Mouse (Mus musculus): ENCODE results near the gene Apeh. TPM values are rescaled to one million over a fixed set of nuclear protein-coding genes. Genes with fewer than 3 reads are reported as not detected.

The Apeh gene
- total and polyA plus RNA-seq, 2 experiments = 53.3 to 116 TPM

DNA sequence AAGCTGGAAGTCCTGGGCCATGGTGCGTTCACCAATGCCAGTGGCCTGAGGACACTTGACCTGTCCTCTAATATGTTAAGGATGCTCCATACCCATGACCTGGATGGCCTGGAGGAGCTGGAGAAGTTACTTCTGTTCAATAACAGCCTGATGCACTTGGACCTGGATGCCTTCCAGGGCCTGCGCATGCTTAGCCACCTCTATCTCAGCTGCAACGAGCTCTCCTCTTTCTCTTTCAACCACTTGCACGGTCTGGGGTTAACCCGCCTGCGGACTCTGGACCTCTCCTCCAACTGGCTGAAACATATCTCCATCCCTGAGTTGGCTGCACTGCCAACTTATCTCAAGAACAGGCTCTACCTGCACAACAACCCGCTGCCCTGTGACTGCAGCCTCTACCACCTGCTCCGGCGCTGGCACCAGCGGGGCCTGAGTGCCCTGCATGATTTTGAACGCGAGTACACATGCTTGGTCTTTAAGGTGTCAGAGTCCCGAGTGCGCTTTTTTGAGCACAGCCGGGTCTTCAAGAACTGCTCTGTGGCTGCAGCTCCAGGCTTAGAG, 40.7 kb downstream of the Apeh start:
- Histone ChIP-seq H3K36me3 (ENCODE audit: control insufficient read depth, insufficient read depth, low read length) (peaks cover 4% of the 10 kb centered on the region; the same call in 1 of the 2 replicates), H3K4me3 (ENCODE audit: insufficient read depth, low read depth, low read length) (no peak overlapping the region), H3K9ac (ENCODE audit: low read depth, low read length) (no peak overlapping the region), H3K4me1 (ENCODE audit: control insufficient read depth, insufficient read depth, low read length) (peaks cover 39% of the 10 kb centered on the region), H3K27me3 (ENCODE audit: control insufficient read depth, insufficient read depth, low read length) (no peaks in the 10 kb centered on the region), H3K27ac (replicated peaks; ENCODE audit: insufficient read depth, low read depth, low read length) (no peak overlapping the region), H3K79me2 (ENCODE audit: control insufficient read depth, insufficient read depth, low read length) (peaks cover 4% of the 10 kb centered on the region; the same call in 1 of the 2 replicates)
- TF ChIP-seq POLR2A (IDR thresholded peaks at IDR 0.05; ENCODE audit: extremely low read depth, insufficient read depth, low read length) (no peak), CTCF (IDR thresholded peaks at IDR 0.05; ENCODE audit: low read depth, low read length) (no peak)
- DNase-seq (ENCODE audit: extremely low read depth, low read depth, low spot score) = peak; percentile 74
- 66% methylated on average over 15 of the region's 15 CpGs for WGBS

DNA sequence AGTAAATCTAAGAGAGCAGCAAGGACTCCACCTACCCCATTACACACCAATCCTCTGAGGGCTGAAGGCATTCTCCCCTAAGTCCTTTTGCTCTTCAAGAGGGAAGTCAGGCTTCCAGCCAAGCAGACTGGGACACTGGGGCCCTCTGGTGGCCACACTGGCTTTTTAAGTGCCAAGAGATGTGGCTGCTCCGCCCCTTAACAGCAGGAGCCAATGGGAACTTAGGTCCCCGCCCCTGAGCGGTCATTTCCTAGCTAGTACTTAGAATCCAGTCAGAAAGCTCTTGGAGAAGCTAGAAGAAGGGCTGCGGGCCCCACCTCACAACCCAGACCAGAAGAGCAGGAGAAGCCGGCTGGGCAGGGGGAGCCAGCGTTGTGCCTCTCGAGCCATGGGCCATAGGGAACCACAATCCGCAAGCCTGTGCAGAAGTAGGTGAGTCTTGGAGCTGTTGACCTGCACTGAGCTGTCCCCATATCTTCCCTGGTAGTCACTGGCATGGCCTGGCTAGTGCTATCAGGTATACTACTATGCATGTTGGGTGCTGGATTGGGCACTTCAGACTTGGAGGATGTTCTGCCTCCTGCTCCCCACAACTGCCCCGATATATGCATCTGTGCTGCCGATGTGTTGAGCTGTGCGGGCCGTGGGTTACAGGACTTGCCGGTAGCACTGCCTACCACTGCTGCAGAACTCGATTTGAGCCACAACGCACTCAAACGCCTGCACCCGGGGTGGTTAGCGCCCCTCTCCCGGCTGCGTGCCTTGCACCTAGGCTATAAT, 41.3 kb downstream of the Apeh start, which contains the start of gene Amigo3:
TSS of gene Amigo3 (plus strand) at position 275 of the 780 bp plus-strand sequence.
- peak; percentile 89 for DNase-seq (ENCODE audit: extremely low read depth, low read depth, low spot score)
- Histone ChIP-seq H3K9ac (ENCODE audit: low read depth, low read length) (no peak within 1 kb of the TSS), H3K4me1 (ENCODE audit: control insufficient read depth, insufficient read depth, low read length) (peaks cover 41% of the 10 kb centered on the region), H3K36me3 (ENCODE audit: control insufficient read depth, insufficient read depth, low read length) (peaks cover 3% of the 10 kb centered on the region; the same call in 1 of the 2 replicates), H3K27me3 (ENCODE audit: control insufficient read depth, insufficient read depth, low read length) (no peaks in the 10 kb centered on the region), H3K27ac (replicated peaks; ENCODE audit: insufficient read depth, low read depth, low read length) (no peak within 1 kb of the TSS), H3K79me2 (ENCODE audit: control insufficient read depth, insufficient read depth, low read length) (peaks cover 4% of the 10 kb centered on the region; the same call in 1 of the 2 replicates), H3K4me3 (ENCODE audit: insufficient read depth, low read depth, low read length) (no peak within 1 kb of the TSS)
- WGBS = 55% methylated on average over 20 of the region's 20 CpGs
- TF ChIP-seq CTCF (IDR thresholded peaks at IDR 0.05; ENCODE audit: low read depth, low read length) (peak; percentile 92), POLR2A (IDR thresholded peaks at IDR 0.05; ENCODE audit: extremely low read depth, insufficient read depth, low read length) (no peak)

DNA sequence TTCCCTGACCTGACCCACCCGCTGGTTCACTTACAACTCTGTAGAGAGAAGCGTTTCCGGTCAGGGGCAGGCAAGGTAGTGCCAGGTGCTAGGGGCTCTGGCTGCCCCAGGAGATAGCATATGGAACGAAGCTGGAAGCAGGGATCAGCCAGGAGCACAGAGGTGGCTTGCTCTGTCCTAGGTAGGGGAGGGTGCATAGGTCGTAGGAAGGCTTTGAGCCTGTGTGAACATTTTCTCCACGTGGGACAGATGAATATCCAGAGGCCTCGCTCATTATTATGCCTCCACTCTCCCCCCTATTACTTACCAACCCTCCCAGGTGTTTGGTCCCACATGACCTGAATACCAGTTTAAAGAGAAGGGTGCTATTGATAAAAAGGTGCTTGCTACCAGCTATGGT, 42.0 kb downstream of the Apeh start:
- peaks cover 4% of the 10 kb centered on the region; the same call in 1 of the 2 replicates for H3K79me2 ChIP-seq (ENCODE audit: control insufficient read depth, insufficient read depth, low read length)
- H3K27ac ChIP-seq (replicated peaks; ENCODE audit: insufficient read depth, low read depth, low read length) = no peak overlapping the region
- no peak for TF ChIP-seq CTCF (IDR thresholded peaks at IDR 0.05; ENCODE audit: low read depth, low read length)
- DNase-seq (ENCODE audit: extremely low read depth, low read depth, low spot score) = no peak
- no peak overlapping the region for H3K9ac ChIP-seq (ENCODE audit: low read depth, low read length)
- no peak overlapping the region for H3K4me3 ChIP-seq (ENCODE audit: insufficient read depth, low read depth, low read length)
- peaks cover 3% of the 10 kb centered on the region; the same call in 1 of the 2 replicates for H3K36me3 ChIP-seq (ENCODE audit: control insufficient read depth, insufficient read depth, low read length)
- 67% methylated on average over 7 of the region's 7 CpGs for WGBS
- no peaks in the 10 kb centered on the region for H3K27me3 ChIP-seq (ENCODE audit: control insufficient read depth, insufficient read depth, low read length)
- peaks cover 37% of the 10 kb centered on the region for H3K4me1 ChIP-seq (ENCODE audit: control insufficient read depth, insufficient read depth, low read length)

GRCm38 (mm10) chr9:108051931-108052220, 42.5 kb downstream of the Apeh start:
- TF ChIP-seq CTCF (IDR thresholded peaks at IDR 0.05; ENCODE audit: low read depth, low read length) (no peak), POLR2A (IDR thresholded peaks at IDR 0.05; ENCODE audit: extremely low read depth, insufficient read depth, low read length) (no peak)
- H3K27ac ChIP-seq (replicated peaks; ENCODE audit: insufficient read depth, low read depth, low read length) = no peak overlapping the region
- H3K4me1 ChIP-seq (ENCODE audit: control insufficient read depth, insufficient read depth, low read length) = peaks cover 33% of the 10 kb centered on the region
- no peaks in the 10 kb centered on the region for H3K27me3 ChIP-seq (ENCODE audit: control insufficient read depth, insufficient read depth, low read length)
- peaks cover 4% of the 10 kb centered on the region; the same call in 1 of the 2 replicates for H3K79me2 ChIP-seq (ENCODE audit: control insufficient read depth, insufficient read depth, low read length)
- WGBS = 72% methylated on average over 4 of the region's 4 CpGs
- peaks cover 3% of the 10 kb centered on the region; the same call in 1 of the 2 replicates for H3K36me3 ChIP-seq (ENCODE audit: control insufficient read depth, insufficient read depth, low read length)
- DNase-seq (ENCODE audit: extremely low read depth, low read depth, low spot score) = no peak
- H3K4me3 ChIP-seq (ENCODE audit: insufficient read depth, low read depth, low read length) = no peak overlapping the region
- no peak overlapping the region for H3K9ac ChIP-seq (ENCODE audit: low read depth, low read length)

DNA sequence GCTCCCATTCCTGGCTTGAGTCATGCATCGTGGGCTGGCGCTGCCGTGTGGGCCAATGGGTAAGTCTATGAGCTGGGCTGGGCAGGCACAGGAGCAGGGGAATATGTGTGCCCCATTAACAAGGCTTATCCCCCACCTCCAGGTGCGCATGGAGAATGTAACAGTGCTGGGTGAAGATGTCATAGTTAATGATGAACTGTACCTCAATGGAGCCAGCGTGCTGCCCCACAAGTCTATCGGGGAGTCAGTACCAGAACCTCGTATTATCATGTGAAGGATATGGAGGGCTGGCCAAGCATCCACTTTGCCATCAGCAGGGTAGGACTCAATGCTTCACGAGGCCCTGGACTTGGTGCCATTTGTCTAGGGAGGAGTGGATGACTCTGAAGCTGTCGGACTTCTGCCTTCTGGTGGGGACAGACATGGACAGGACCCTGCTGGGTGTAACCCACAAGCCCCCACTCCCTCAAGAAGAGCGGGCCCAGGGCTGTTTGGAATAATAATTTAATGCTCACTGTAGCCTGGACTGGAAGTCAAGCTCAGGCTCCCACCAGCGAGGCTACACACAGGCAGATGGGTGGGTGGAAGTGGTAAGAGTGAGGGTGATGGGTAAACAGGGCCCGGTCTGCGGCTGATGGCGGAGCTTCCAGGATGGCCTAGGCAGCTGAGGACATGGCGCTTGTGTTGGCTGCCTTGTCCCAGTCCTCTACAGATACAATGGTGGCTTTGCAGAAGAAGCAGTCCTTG, 43.0 kb downstream of the Apeh start:
- Histone ChIP-seq H3K27ac (replicated peaks; ENCODE audit: insufficient read depth, low read depth, low read length) (no peak overlapping the region), H3K9ac (ENCODE audit: low read depth, low read length) (no peak overlapping the region), H3K79me2 (ENCODE audit: control insufficient read depth, insufficient read depth, low read length) (peaks cover 4% of the 10 kb centered on the region; the same call in 1 of the 2 replicates), H3K4me3 (ENCODE audit: insufficient read depth, low read depth, low read length) (no peak overlapping the region), H3K4me1 (ENCODE audit: control insufficient read depth, insufficient read depth, low read length) (peaks cover 28% of the 10 kb centered on the region), H3K27me3 (ENCODE audit: control insufficient read depth, insufficient read depth, low read length) (no peaks in the 10 kb centered on the region), H3K36me3 (ENCODE audit: control insufficient read depth, insufficient read depth, low read length) (peaks cover 3% of the 10 kb centered on the region; the same call in 1 of the 2 replicates)
- DNase-seq (ENCODE audit: extremely low read depth, low read depth, low spot score) = no peak
- TF ChIP-seq CTCF (IDR thresholded peaks at IDR 0.05; ENCODE audit: low read depth, low read length) = no peak
- TF ChIP-seq POLR2A (IDR thresholded peaks at IDR 0.05; ENCODE audit: extremely low read depth, insufficient read depth, low read length) = no peak
- 88% methylated on average over 15 of the region's 15 CpGs for WGBS
